Mouse (Mus musculus): ENCODE measurements around the gene Trf.

Gene Trf

DNA sequence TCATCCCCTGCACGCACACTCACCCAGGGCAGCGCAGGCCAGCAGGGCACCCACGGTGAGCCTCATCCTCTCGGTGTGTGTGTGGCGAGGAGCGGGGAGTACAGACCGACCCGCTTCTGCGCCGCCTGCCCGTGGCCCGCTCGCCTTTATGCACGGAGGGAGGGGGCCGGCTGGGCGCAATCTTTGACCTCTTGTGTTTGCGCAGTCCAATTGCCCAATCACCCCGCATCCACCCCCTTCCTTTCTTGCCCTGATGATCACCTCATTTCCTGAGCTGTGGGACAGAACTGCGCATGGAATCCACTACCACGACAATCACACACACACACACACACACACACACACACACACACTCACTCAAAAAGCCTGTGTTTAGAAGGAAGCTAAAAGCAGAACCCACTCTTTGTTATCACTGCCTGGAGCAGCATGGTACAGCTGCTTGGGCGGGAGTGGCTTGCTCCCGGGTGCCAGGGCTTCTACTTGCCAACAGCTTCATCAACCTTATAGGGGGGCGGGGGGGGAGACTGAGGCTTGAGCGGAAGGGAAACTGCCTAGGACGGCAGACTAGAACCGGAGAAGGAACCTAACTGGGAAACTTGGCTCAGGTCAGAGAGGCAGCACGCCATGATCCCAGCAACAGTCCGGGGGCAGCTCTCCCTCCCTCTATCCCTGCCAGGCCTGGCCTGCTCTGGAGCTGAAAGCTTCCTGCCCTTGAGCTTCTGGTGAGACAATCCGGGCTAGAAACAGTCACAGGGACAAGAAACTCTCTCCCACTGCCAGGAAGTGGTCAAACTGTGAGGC lies at the start of gene Trf, which contains the start of gene Gm20425:
TSS of gene Trf (minus strand) at position 294 of the 801 bp plus-strand sequence.
TSS of gene Gm20425 (minus strand) at position 157 of the 801 bp plus-strand sequence.
- no peak for DNase-seq (ENCODE audit: low read depth)

DNA sequence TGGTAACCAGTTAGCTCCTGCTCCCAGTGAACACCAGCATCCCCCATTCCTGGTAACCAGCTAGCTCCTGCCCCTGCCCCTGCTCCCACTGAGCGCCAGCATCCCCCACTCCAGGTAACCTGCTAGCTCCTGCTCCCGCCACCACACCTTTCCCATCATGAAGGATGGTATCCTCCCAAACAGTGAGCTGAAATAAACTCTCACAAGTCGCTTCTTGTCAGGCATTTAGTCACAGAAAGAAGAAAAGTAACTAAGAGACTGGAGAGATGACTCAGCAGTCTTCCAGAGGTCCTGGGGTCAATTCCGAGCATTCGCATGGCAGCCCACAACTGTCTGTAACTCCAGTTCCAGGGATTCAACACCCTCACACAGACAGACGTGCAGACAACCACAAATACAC lies 46.6 kb upstream of the Trf start:
- no peak for DNase-seq (ENCODE audit: low read depth)

DNA sequence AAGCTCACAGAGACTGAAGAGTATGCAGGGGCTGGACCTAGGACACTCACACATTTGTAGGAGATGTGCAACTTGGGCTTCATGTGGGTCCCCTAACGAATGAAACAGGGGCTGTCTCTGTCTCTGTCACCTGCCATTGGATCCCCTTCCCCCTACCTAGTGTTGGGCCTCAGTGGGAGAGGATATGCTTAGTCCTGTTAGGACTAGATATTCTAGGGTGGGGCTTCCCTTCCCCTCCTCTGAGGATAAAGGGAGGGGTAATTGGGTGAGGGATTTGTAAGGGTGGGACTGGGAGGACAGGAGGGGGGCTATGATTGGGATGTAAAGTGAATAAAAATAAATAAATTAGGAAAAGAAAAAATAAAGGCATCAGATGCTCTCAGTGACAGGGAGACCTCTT lies 45.4 kb upstream of the Trf start:
- no peak for DNase-seq (ENCODE audit: low read depth)

DNA sequence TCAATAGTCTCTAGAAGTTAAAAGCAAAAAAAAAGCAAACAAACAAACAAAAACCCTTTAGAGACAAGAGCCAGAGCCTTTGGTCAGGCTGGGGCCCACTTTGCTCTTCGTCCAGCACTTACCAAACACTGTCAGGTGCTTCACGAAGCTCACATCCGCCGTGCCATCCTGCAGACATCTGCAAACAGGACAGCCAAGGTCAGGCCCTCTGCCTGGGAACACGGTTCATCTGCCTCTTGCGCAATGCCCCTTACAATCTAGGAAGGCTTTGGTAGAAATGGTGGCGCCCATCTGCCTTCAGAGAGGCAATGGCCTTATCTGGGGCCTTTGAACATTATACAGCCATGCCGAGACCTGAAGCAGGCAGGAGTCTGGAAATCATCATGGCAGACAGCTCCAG lies 44.6 kb upstream of the Trf start:
- no peak for DNase-seq (ENCODE audit: low read depth)

DNA sequence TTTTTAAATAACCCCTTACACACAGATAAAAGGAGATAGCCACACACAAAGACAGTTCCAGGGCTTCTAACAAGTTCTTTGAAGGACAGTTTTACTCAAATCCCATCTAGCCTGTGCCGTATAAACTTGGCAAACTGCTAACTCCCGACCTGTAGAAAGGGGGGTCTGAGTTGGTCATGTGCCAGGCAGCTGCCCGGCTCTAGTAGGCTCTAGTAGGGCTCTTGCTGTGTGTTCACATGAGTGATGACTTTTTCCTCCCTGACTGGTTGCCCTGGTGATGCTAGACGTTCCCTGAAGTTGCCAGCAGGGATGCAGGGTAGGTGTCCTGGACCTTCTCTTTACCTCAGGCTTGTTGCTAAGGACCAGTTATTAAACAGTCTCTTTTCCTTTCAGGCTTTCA lies 40.9 kb upstream of the Trf start:
- DNase-seq (ENCODE audit: low read depth) = no peak

DNA sequence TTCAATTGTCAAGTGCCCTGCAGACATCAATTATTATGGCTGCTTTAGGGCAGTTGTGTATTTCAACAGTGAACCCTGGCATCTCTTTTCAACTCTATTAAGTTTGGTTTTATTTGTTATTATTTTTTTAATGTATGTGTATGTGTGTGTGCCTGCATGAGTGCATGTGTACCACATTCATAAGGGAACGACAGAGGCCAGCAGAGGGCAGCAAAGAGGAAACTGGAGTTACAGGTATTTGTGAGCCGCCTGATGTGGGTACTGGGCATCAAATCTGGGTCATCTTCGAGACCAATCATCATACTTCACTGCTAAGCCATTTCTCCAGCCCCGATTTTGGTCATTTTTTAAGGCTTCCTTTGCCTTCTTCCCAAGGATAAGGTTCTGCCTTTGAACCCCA lies 35.5 kb upstream of the Trf start:
- no peak for DNase-seq (ENCODE audit: low read depth)

DNA sequence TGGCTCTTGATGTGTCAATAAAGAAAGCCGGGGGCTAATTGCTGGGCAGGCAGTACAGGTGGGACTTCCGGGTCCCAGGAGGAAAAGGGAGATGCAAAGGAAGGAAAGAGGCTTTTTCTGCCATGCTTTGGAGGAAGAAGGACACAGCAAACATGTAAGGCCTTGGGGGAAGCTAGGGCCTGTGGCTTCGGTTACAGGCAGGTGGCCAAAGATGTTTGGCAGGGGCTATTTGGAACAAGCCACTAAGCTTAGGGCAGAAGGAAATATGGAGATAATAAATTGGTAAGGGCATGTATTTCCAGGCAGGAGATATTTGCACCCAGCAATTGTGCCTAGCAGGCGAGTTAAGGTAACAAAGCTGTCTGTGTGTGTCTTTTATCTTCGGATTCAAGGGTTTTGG lies 22.7 kb upstream of the Trf start:
- DNase-seq (ENCODE audit: low read depth) = no peak

DNA sequence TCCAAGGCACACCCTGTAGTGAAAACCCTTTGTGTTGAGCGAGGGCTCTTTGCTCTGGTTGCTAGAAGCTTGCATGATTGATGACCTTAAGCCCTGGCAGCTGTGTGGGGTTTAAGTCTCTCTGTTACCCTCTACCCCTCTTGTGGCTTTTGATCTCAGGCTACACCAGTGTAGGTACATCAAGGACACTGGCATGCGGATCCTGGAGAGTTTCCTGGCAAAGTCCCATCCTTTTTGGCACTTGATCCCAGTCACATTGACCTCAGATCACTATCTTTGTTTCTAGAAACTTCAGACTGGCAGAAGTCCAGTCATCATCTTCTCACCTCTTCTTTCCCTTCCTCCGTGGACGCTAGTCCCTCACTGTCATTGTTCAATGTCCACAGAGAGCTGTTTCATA lies 18.4 kb upstream of the Trf start:
- DNase-seq (ENCODE audit: low read depth) = no peak

DNA sequence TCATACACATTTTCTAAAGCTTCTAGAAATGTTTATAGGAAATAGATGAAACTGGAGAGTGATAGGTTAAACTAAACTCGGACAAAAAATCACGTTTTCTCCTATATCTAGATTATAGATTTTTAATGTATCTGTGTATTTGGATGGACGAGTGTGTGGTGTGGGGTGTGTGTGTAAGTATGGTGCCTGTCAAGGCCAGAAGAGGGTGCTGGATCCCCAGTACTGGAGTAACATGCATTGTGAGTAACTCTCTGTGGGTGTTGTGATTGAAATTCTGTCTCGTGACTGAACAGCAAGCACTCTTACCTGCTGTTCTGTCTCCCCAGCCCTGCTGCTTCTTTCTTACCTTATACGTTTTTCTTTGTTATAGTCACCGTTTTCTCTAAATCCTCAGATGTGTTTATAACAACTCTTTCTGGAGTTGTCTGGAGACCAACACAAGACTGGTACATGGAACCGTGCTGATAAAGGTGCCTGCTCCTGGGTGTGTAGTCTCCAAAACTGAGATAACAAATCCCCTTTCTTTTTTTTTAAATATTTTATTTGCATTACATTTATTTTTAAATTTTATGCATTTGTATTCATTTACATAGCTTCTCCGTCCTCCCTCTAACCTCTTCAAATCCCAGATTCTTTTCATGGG lies 16.4 kb upstream of the Trf start:
- peak; percentile 40 for DNase-seq (ENCODE audit: low read depth)

DNA sequence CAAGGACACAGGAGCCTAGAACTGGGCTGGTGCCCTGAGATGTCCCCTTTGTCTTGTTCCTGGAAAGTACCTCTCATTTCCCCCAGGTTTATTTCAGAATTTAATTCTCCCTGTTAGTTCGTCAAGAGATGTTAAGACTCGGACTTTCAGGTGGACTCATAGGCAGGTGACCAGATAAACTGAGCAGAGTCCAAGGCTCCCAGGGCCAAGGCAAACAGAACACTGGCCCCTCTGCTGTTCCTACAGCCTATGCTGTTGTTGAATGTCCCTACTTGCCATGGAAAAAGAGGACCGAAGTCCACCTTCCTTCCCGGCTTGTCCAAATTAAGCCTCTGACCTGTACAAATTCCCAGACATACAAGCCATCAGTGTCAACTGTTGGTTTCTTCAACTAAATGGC lies 13.4 kb upstream of the Trf start:
- no peak for DNase-seq (ENCODE audit: low read depth)

DNA sequence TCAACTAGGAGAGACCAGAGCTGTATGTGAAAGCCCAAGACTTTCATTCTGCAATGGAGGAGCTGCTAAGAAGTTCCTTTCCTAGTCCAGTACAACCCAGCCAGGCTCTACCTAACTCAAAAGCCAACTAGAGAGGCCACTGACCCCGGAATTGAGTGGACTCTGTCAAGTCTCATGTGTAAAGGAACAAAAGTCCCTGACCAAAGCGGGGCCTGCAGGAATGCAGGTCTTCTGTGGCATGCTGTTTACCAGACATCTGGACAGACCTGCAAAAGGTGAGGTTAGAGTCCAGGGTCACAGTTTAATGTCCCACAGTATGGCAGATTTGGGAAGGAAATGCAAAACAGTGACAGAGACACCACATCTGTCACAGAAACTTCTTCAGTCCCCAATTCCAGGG lies 11.0 kb upstream of the Trf start:
- DNase-seq (ENCODE audit: low read depth) = no peak

DNA sequence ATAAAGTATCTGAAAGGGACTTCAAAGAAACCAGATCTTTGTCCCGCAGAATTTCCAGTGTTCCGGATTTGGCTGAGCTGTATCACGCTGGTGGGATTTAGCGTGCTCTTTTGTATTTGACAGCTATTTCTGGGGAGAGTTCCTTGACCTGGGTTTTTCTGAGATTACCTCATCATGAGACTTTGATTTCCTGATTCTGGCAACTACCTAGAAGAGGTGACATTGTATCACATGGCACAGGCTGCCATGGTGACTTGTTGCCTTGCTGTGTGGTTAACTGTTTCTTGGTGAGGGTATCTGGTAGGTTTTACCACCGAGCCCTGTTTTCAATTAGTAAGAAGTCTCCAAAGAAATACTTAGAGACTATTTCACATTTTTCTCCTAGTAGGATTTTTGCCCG lies 9.2 kb upstream of the Trf start:
- no peak for DNase-seq (ENCODE audit: low read depth)

DNA sequence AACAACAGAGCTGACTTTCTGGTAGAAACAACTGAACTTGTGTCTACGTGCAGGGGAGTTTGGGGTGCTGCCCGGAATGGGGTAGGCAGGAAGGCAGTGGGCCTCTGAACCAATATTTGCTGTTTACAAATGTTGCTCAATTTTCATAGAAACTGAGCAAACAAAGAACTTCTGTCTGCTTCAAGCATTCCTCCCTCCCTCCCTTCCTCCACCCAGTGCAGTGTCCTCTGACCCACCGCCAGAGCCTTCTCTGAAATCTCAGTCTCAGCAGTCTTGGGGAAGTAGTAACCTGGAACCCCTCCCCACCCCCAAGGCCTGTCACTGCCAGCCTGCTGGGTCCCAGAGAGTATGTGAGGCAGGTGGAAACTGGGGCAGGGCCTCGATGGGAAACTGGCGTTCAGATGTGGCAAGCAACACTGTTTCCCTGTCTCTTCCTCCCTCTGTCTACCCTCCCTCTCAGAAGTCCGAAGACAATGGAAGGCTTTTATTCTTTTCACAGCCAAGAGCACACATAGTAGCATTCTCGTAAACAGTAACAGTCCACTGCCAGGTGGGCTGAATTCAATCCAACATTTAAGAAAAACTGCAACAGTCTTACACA lies 4.4 kb upstream of the Trf start:
- no peak for DNase-seq (ENCODE audit: low read depth)

DNA sequence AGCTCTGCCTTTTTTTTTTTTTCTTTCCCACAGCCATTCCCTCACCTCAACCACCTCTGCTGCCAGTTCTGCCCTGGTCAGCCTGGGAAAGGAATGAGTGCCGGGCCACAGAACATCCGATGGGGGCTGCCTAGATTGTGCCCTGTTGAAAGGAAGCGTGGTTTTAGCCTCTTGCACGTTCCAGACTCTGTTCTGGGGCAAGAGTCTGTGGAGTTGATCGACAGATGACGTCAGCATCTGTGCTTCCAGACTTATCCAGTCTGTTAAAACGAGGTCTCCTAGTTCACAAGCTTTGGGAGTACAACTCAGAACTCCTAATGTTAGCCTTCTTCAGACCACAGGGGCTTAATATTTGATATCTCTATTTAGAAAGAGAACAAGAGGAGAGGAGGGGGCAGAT lies 3.8 kb upstream of the Trf start:
- DNase-seq (ENCODE audit: low read depth) = no peak

DNA sequence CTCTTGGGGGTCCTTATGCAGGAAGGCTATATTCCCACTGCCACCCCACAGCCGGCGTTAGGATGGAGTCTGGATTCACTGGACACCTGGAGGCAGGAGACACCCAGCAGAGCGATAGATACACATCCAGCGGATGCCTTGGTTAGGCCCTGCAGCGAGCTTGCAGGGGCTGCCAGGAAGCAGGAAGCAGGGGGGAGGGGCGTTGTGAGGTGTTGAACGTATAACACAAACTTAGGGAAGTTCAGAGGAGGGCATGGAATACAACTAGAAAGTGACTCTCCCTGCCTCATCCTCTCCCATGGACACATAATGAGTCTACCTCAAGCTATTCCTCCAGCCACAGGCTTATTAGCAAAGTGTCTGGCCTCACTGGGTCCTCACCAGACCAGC lies 2.8 kb upstream of the Trf start:
- DNase-seq (ENCODE audit: low read depth) = no peak

DNA sequence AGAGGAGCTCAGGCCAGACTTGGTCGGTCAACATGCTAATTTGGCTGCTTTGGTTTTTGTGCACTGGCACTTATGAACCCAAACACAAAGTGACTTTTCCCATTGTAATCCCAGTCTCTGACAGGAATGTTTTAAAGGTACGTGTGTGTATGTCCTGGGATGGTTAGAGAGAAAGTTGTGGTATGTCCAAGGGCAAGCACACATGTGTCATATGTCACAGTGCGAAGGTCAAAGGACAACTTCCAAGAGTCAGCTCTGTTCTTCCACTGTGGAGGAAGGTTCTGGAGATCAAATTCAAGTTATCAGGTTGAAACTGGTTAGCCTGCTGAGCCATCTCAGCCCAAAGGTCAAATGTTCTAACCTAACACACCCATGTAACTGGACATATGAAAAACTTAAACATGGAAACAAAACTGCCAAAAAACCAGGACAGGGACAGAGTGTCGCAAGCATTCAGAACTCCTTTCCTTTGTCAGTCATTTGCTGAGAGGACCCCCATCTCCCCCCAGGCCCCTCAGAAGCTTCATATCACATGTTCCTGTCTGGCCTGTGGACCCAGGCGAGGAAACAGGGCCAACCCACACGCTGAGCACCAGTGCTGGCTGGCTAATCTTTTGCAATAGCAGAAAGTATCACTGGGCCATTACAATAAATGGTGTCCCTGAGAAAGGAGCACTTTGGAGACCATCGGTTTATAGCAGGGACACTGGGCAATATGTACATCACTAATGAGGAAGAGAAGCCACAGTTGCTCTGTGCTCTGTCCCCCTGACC lies 2.2 kb upstream of the Trf start:
- no peak for DNase-seq (ENCODE audit: low read depth)

DNA sequence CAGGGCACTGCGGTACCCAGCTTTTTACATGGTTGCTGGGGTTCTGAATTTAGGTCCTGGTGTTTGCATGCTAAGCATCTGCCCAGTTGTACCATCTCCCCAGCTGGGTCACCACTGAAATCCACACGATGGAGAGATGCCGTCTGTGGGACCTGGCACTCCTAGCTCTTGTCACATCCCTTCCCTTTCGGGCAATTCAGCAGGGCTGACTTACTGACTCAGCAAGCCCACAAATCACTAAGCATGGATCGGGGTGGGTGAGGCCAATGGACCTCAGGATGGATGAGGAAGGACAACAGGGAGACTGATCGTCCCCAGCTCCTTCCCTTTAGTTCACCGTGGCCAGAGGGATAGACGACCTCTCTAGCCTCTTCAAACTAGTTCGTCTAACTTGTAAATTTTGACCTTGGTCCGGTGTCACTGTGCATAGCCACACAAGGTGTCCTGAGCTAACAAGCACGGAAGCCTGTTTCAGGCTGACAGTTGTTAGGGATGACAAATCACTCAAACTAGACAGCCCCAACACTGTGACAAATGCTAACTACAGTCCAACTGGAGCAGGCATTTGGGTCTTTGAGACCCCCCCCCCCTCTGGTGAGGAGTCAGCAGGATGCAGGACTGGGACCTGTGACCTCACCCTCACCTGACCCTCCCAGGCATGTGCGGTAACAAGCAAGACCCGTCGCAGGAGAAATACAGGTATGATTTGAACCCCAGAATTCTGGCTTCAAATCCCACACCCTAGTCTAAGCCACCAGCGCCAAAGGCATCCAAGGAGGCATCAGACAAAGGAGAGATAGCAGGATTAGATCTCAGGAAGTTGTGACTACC lies 992 bp downstream of the Trf start:
- no peak for DNase-seq (ENCODE audit: low read depth)

DNA sequence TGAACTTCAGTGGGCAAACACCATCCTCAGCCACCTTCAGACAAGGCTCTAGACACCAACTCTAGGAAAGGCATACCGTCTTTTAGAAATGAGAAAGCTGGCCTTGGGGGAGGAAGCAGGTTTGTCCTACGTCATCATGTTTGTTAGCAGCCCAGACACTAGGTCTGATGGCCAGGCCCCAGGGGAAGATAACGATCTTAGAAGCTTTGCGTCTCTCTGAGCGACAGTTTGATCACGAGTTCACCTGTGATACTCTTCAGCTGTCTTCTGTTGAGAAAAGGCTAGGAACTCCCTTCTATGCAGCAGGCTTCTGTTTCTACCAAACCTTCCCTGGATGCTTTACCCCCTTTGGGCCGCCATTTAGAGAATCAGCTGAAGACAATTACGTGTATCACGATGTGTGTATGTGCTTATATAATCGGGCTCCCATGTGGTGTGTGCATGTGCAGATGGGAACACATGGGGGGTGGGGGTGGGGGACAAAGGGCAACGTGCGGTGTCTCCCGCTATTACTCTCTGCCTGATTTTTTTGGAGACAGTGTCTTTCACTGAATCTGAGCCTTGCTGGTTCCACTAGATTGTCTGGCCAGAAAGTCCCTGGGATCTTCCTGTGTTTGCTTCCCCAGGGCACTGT lies 1.8 kb downstream of the Trf start:
- no peak for DNase-seq (ENCODE audit: low read depth)

DNA sequence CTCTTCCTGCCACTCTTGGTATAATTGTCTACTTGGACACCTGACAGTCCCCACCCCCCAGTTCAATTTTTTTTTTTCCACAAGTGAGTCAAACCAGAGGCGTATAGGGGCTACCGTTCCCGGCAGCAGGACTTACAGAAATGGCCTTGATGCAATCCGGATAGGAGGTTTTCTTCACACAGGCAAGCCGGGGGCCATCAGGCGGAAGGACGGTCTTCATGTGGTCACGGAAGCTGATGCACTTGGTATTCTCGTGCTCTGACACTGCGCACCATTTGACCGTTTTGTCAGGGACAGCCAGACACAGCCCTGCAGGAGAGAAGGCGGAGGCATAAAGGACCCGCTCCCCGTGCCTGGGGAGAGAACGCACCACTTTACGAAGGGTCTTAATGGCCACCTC lies 2.5 kb downstream of the Trf start:
- no peak for DNase-seq (ENCODE audit: low read depth)

DNA sequence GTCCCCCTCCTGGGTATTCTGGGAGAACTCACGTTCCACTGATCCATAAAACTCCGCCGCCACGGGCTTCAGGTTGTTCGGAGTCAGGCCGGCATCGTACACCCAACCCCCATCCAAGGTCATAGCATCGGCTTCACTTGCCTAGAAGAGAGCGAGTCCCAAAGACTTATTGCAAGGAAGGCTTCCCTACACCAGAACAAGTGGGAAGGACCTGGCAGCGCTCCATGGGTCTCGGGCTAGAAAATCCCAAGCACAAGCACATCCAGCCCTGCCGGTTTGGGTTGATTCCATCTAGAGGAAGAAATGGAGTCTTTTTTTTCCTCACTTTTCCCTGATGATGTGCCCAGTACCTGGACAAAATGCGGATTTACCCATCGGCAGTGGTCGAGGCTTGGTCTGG lies 3.4 kb downstream of the Trf start:
- no peak for DNase-seq (ENCODE audit: low read depth)

DNA sequence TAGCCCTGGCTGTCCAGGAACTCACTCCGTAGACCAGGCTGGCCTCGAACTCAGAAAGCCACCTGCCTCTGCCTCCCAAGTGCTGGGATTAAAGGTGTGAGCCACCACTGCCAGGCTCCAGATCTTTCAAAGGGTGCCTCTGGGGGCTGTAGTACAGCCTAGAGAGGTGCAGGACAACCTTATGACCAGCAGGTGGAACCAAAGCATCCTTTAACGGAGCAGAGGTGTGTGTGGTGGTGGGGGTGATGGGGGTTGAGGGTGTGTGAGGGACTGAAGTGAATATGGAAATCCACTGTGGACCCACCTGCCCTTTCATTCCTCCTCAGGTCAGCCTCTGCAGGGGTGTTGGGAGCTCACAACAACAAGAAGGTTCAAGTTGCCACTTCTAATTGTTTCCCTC lies 4.8 kb downstream of the Trf start:
- peak; percentile 24 for DNase-seq (ENCODE audit: low read depth)
